Mouse (Mus musculus) midbrain, embryonic 12.5 days (tissue): Measurements from ENCODE around the gene Adra2b. TPM values are rescaled to one million over a fixed set of nuclear protein-coding genes. Genes with fewer than 3 reads are reported as not detected.

Source experiments
- ATAC-seq: fragments of 200-750 bp; cut with Nextera tagmentation; 2 replicates; pipeline ENCODE4 v1.8.0; 2017; ENCODE audit warnings: low read depth, moderate TSS enrichment, moderate library complexity; ENCODE audit not compliant: low FRiP score
- H3K27ac ChIP-seq: fragments of 300-500 bp; sonication (generic); replicated peaks from 2 replicates; pipeline ENCODE4 v1.5.1; 2016; ENCODE audit warnings: mild to moderate bottlenecking
- H3K27me3 ChIP-seq: fragments of 300-500 bp; sonication (generic); 2 replicates; pipeline ENCODE4 v1.6.1; 2016; ENCODE audit warnings: mild to moderate bottlenecking
- H3K36me3 ChIP-seq: fragments of 300-500 bp; sonication (generic); 2 replicates; pipeline ENCODE4 v1.6.1; 2016
- H3K4me1 ChIP-seq: fragments of 300-500 bp; sonication (generic); 2 replicates; pipeline ENCODE4 v1.6.1; 2016
- H3K4me2 ChIP-seq: fragments of 300-500 bp; sonication (generic); replicated peaks from 2 replicates; pipeline ENCODE4 v1.6.1; 2016; ENCODE audit warnings: mild to moderate bottlenecking, moderate library complexity
- H3K4me3 ChIP-seq: fragments of 300-500 bp; sonication (generic); 2 replicates; pipeline ENCODE4 v1.5.1; 2016; ENCODE audit warnings: mild to moderate bottlenecking
- H3K9ac ChIP-seq: fragments of 300-500 bp; sonication (generic); replicated peaks from 2 replicates; pipeline ENCODE4 v1.6.1; 2016; ENCODE audit warnings: mild to moderate bottlenecking, moderate library complexity
- H3K9me3 ChIP-seq: fragments of 300-500 bp; sonication (generic); 2 replicates; pipeline ENCODE4 v1.6.1; 2016; ENCODE audit warnings: mild to moderate bottlenecking
- WGBS: fragments of 180-500 bp; shearing (Covaris S2); methylation state at CpG from one replicate; pipeline ENCODE4 v1.1.7; 2016; 5-methylcytosine and 5-hydroxymethylcytosine counted together
- polyA plus RNA-seq: library from polyadenylated mRNA; unstranded; fragments of >200 nt; fragmentation: Nextera tagmentation; extraction: Ambion mirVana; gene quantifications from 2 replicates; pipeline ENCODE4 v1.2.1, GENCODE M21; 2016

Adra2b gene
- polyA plus RNA-seq, result 1.7 and 2.1 TPM in 2 replicates

DNA sequence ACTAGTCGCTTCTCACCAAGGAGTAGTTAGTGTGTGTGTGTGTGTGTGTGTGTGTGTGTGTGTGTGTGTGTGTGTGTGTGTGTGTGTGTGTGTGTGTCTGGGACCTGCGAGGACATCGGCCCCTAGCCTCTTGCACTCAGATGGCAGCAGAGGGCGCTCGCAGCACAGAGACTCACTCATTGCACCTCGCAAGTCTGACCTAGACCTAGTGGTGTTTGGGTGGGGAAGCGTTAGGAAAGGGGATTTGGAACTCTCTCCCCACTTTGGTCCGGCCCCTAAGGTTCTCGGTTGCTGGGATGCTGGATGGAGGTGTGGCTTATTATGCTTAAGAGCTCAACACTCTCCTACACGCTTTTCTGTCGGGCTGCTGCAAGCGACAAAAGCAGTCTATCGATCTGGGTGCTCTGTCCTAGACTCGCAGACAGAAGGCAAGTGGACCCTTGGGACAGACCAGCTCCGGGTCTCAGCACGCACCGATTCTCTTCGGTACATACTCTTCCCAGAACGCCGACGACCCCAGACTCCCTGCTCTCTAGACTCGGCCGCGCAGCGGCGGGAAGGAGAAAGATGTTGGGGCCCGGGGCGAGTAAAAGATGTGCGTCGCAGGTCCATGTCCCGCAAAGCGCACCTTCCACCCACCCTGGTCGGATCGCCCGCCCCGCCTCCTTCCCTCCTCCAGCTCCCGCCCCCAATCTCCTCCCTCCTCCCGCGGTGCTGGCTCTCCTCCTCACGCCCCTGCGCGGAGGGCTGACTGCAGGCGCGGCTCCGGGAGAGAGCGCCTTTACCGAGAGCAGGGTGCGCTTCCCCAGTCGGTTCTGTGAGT lies at the start of gene Adra2b:
TSS of gene Adra2b (plus strand) at position 750 of the 823 bp plus-strand sequence.
- no peaks in the 10 kb centered on the region for H3K36me3 ChIP-seq
- no peak within 1 kb of the TSS for H3K27ac ChIP-seq
- no peaks in the 10 kb centered on the region for H3K9me3 ChIP-seq
- peaks cover 15% of the 10 kb centered on the region for H3K4me1 ChIP-seq
- H3K9ac ChIP-seq, result peak within 1 kb of the TSS; percentile 17; the same call in 1 of the 2 replicates
- H3K27me3 ChIP-seq, result peaks cover 86% of the 10 kb centered on the region
- ATAC-seq, result peak; percentile 67
- WGBS, result 1% methylated on average over 42 of the region's 49 CpGs
- H3K4me2 ChIP-seq, result peak within 1 kb of the TSS; percentile 73
- peak within 1 kb of the TSS; percentile 43 for H3K4me3 ChIP-seq

DNA sequence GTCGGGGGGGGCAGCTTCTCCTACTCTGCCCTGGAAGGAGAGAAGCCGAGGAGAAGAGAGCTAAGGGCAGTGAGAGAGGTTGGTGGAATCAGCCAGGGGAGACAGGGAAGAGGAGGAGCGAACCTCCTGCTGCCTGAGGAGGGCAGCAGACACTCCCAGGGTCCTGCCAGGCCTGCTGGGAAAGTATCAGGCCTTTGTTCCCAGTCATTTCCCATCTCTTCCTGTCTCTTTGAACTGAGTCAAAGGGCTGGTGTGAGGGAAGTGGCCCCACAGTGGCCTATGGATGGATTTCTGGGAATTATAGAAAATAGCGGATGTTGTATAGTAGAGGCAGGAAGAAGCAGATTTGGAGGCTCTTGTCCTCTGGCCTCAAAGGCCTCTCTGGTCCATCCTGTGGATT lies 49.1 kb upstream of the Adra2b start:
- H3K36me3 ChIP-seq, result no peaks in the 10 kb centered on the region
- H3K4me1 ChIP-seq, result no peaks in the 10 kb centered on the region
- no peak overlapping the region for H3K4me2 ChIP-seq
- no peak overlapping the region for H3K9ac ChIP-seq
- no peak overlapping the region for H3K4me3 ChIP-seq
- ATAC-seq, result no peak
- WGBS, result 57% methylated on average over 4 of the region's 4 CpGs
- no peak overlapping the region for H3K27ac ChIP-seq
- H3K9me3 ChIP-seq, result no peaks in the 10 kb centered on the region
- no peaks in the 10 kb centered on the region for H3K27me3 ChIP-seq

DNA sequence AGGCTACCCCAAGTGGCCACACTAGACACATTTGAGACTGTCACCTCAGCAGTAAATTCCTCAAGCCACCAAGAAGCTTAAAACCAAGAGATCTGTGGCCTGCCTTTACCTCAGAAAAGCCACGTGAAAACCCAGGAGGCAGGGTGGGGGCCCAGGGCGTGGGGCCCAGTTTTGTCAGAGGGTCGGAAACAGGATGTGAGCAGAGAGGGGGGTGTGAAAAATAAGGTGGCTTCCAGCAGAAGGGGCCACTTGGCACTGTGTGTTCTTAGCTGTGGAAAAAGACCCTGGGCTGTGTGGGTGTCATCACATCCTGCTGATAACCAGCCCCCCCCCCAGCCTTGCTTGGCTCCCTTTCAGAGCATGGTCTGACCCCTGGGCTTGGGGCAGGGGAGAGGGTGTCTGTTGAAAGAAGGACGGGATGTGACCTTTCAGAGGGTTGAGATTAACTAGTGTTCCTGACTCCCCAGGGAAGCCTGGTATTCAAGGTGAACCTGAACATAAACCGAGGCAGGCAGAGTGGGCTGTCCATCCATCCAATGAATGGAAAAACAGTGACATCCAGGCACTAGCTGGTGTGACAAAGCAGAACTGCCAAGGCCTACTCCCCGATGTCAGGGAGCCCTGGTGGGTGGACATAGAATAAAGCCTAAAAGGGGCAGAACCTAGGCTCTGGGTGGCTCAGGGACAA lies 48.4 kb upstream of the Adra2b start:
- Histone ChIP-seq H3K27me3 (no peaks in the 10 kb centered on the region), H3K27ac (no peak overlapping the region), H3K36me3 (no peaks in the 10 kb centered on the region), H3K9ac (no peak overlapping the region), H3K4me3 (no peak overlapping the region), H3K4me2 (no peak overlapping the region), H3K9me3 (no peaks in the 10 kb centered on the region), H3K4me1 (no peaks in the 10 kb centered on the region)
- 78% methylated on average over 6 of the region's 6 CpGs for WGBS
- no peak for ATAC-seq

DNA sequence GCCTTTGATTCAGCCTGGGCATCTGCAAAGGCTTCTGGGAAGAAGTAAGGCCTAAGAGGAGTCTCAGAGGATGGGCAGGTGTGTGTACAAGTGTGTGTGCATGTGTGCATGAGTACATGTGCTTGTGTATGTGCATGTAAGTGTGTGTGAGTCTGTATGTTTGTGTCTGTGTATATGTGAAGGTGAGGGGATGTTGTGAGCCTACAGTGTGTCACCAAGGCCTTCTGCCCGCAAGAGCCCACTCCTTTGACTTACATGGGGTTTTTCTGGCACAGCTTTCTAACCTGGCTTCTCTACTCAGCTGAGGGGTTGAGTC lies 47.9 kb upstream of the Adra2b start:
- Histone ChIP-seq H3K27me3 (no peaks in the 10 kb centered on the region), H3K4me2 (no peak overlapping the region), H3K4me1 (no peaks in the 10 kb centered on the region), H3K27ac (no peak overlapping the region), H3K9me3 (no peaks in the 10 kb centered on the region), H3K9ac (no peak overlapping the region), H3K36me3 (no peaks in the 10 kb centered on the region), H3K4me3 (no peak overlapping the region)
- ATAC-seq, result no peak
- 93% methylated on average over 1 of the region's 1 CpGs for WGBS

DNA sequence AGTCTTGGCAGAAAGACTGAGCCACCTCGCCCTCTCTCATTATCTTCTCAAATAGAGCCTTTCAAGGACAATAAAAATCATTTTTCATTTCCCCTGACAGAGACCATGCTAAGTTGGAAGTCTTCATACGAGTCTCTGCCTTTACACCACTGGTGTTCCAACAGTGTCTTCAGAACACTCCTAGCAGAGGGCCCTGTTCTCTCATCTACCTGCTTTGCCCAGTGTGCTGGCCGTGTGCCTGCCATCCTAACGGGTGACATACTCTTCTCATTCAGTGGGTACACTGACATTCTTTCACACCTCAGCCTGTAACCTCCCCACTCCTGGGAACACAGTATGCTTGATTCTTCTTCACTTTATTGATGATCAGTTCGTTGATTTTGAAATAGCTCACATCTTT lies 46.6 kb upstream of the Adra2b start:
- no peak overlapping the region for H3K27ac ChIP-seq
- no peak overlapping the region for H3K4me2 ChIP-seq
- no peak for ATAC-seq
- H3K9me3 ChIP-seq, result no peaks in the 10 kb centered on the region
- no peaks in the 10 kb centered on the region for H3K27me3 ChIP-seq
- no peak overlapping the region for H3K9ac ChIP-seq
- no peaks in the 10 kb centered on the region for H3K4me1 ChIP-seq
- no peaks in the 10 kb centered on the region for H3K36me3 ChIP-seq
- WGBS, result 81% methylated on average over 5 of the region's 5 CpGs
- no peak overlapping the region for H3K4me3 ChIP-seq

DNA sequence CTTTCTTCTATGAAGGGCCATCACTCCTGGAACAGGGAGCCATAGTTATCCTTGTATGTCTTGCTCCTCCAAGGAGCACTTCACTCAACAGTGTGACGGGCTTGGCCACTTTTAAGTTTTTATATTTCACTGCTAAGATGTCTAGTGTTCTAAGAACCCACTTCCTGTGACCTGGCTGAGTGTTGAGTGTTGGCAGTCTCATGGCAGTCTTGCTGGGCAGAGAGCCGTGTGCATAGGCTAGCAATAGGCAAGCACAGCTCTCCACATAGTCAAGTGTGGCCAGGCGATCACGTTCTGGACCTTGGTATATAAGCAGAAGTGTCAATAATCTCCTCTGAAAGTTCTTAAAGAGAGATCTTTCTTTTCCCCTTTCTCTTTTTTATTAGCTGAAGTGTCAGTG lies 44.9 kb upstream of the Adra2b start:
- 90% methylated on average over 4 of the region's 4 CpGs for WGBS
- Histone ChIP-seq H3K4me2 (no peak overlapping the region), H3K9me3 (no peaks in the 10 kb centered on the region), H3K4me1 (no peaks in the 10 kb centered on the region), H3K4me3 (no peak overlapping the region), H3K36me3 (no peaks in the 10 kb centered on the region), H3K9ac (no peak overlapping the region), H3K27me3 (no peaks in the 10 kb centered on the region), H3K27ac (no peak overlapping the region)
- no peak for ATAC-seq

DNA sequence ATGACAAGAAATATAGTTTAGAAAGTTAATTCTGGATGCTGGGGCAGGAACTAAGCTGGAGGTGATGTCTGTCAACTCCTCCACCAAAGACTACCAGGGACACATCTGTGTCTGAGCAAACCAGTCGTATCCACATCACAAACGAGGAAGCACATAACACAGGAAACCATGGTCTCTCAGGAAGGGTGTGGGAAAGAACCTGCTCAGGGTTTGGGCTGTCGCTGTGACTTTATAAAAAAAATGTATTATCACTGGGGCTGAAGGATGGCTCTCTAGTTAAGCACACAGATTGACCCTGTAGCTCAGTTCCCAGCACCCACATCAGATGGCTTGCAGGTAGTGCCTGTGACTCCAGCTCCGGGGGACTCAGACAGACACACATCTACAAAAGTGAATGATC lies 43.9 kb upstream of the Adra2b start:
- 79% methylated on average over 4 of the region's 4 CpGs for whole genome bisulfite sequencing
- no peaks in the 10 kb centered on the region for H3K36me3 ChIP-seq
- H3K27ac ChIP-seq, result no peak overlapping the region

DNA sequence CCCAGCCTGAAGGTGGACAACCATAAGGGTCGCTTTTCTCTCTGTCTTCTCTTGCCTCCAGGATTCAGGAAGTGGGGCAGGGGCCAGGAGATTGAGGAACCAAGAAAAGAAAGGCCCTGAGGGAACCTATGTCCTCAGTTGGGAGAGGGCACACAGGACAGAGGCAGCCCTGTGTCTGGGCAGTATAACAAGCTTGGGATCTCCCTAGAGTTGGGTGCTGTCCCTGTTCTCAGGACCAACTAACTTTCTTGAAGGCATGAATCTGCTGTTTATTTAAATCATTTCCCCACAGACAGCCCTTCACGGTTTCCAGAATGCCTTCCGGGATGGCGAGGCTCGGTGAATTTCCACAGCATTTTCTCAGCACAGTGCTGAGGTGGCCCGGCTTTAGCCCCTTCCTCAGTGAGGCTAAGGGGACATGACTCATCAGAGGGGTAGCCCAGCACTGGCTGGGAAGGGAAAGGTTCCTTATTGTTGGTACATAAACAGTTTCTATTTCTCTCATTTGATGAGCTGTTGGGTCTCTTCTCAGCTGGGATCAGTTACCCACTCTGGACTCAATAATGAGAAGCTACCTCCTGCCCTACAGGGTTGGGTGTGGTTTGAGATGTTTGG lies 40.2 kb upstream of the Adra2b start:
- WGBS, result 86% methylated on average over 6 of the region's 6 CpGs
- Histone ChIP-seq H3K4me3 (no peak overlapping the region), H3K27ac (no peak overlapping the region), H3K9ac (no peak overlapping the region), H3K4me1 (no peaks in the 10 kb centered on the region), H3K9me3 (no peaks in the 10 kb centered on the region), H3K27me3 (no peaks in the 10 kb centered on the region), H3K4me2 (no peak overlapping the region), H3K36me3 (no peaks in the 10 kb centered on the region)
- ATAC-seq, result no peak

More for the DNA sequence above, 43.9 kb upstream of the Adra2b start:
- H3K9ac ChIP-seq, result no peak overlapping the region
- no peaks in the 10 kb centered on the region for H3K4me1 ChIP-seq
- no peaks in the 10 kb centered on the region for H3K9me3 ChIP-seq
- no peak for ATAC-seq
- no peak overlapping the region for H3K4me3 ChIP-seq
- H3K27me3 ChIP-seq, result no peaks in the 10 kb centered on the region
- no peak overlapping the region for H3K4me2 ChIP-seq

DNA sequence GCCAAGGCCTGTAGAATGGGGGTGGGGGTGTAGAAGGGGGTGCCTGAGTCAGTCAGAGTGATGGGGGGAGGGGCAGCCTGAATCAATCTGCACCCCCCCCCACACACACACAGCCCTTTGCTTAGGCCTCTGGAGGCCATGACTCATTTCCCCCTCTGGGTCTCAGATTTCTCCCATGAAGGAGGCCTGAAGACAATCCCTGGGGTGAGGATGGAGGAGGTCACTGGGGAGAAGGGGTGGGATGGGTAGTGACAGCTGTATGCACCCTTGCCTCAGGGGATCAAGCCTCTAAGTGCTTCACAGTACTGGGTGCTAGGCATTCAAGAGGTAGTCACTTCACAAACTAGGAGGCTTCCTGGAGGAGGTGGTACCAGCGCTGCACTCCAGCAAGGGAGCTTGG lies 39.3 kb upstream of the Adra2b start:
- no peak overlapping the region for H3K27ac ChIP-seq
- ATAC-seq, result no peak
- no peaks in the 10 kb centered on the region for H3K36me3 ChIP-seq
- no peak overlapping the region for H3K4me3 ChIP-seq
- no peaks in the 10 kb centered on the region for H3K9me3 ChIP-seq
- H3K9ac ChIP-seq, result no peak overlapping the region
- WGBS, result 91% methylated on average over 1 of the region's 1 CpGs
- H3K4me2 ChIP-seq, result no peak overlapping the region
- H3K4me1 ChIP-seq, result no peaks in the 10 kb centered on the region
- H3K27me3 ChIP-seq, result no peaks in the 10 kb centered on the region

DNA sequence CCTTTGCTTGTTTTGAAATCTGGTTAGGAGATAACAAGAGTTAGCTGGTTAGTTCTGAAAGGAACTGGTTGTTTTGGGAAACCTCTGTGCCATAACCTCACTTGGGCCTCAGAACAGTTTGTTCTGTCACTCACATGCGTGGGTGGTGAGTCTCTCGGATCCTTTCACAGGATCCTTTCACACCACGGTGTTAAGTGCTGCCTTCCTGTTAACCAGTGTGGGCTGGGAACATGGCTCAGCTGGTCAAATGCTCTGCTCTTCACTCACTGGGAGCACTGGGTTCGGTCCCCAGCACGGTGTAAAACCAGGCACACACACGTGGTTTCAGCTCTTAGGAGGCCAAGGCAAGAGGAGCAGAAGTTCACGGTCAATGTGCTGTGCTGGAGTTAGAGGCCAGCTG lies 38.6 kb upstream of the Adra2b start:
- no peak overlapping the region for H3K9ac ChIP-seq
- no peak overlapping the region for H3K27ac ChIP-seq
- H3K9me3 ChIP-seq, result no peaks in the 10 kb centered on the region
- no peaks in the 10 kb centered on the region for H3K4me1 ChIP-seq
- 85% methylated on average over 7 of the region's 7 CpGs for WGBS
- H3K27me3 ChIP-seq, result no peaks in the 10 kb centered on the region
- H3K36me3 ChIP-seq, result no peaks in the 10 kb centered on the region
- no peak overlapping the region for H3K4me2 ChIP-seq
- no peak overlapping the region for H3K4me3 ChIP-seq
- no peak for ATAC-seq

DNA sequence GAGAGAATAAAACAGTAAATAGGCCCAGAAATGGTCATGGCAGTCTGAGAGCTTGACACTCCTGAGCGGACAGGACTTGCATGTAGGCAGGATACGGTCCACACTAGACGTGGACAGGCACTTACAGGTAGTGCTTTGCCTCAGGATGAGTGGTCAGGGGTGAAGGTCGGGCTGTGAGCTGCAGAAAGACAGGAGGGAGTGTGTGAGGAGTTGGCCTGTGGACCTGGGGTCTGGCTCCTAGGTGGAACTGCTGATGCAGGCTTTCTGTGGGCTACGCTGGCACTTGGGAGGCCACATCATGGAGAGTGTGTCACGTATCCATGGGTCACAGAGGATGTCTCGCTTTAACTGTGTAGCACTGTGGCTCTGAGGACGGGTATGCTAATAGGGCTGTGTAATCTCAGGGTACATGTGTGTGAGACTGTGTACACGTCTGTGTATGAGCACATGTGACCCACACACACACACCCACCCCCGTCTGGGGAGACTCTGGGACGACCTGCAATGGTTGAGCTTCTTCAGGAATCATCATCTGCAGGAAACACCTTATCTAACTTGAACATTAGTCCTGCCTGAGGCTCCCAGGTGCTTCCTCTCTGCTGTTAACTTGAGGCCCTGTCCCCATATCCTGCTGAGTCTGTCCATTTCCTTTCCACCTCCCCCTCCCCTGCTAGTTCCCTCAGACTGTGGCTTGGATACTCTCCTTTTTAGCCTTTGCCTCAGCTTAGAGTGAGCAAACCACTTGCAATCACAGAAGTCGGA lies 34.7 kb upstream of the Adra2b start:
- H3K9me3 ChIP-seq, result no peaks in the 10 kb centered on the region
- no peak overlapping the region for H3K9ac ChIP-seq
- no peaks in the 10 kb centered on the region for H3K4me1 ChIP-seq
- no peak overlapping the region for H3K4me3 ChIP-seq
- ATAC-seq, result no peak
- peaks cover 7% of the 10 kb centered on the region; the same call in 1 of the 2 replicates for H3K27me3 ChIP-seq
- no peak overlapping the region for H3K4me2 ChIP-seq
- no peaks in the 10 kb centered on the region for H3K36me3 ChIP-seq
- 75% methylated on average over 12 of the region's 12 CpGs for WGBS
- no peak overlapping the region for H3K27ac ChIP-seq
